Mouse (Mus musculus) kidney, embryonic 15.5 days (tissue): ENCODE measurements around the gene Akr1c6. TPM values are rescaled to one million over a fixed set of nuclear protein-coding genes. Genes with fewer than 3 reads are reported as not detected.

Experiments
- ATAC-seq: fragments of 200-750 bp; cut with Nextera tagmentation; replicated peaks from 2 replicates; pipeline ENCODE4 v1.8.0; 2017; ENCODE audit warnings: moderate TSS enrichment; ENCODE audit not compliant: low FRiP score
- H3K27ac ChIP-seq: fragments of 300-500 bp; sonication (generic); 2 replicates; pipeline ENCODE4 v1.5.1; 2015; ENCODE audit warnings: mild to moderate bottlenecking, inconsistent platforms
- H3K27me3 ChIP-seq: fragments of 300-500 bp; sonication (generic); 2 replicates; pipeline ENCODE4 v1.6.1; 2015; ENCODE audit warnings: inconsistent platforms
- H3K36me3 ChIP-seq: fragments of 300-500 bp; sonication (generic); 2 replicates; pipeline ENCODE4 v1.6.1; 2015; ENCODE audit warnings: inconsistent platforms
- H3K4me1 ChIP-seq: fragments of 300-500 bp; sonication (generic); 2 replicates; pipeline ENCODE4 v1.6.1; 2015; ENCODE audit warnings: inconsistent platforms
- H3K4me2 ChIP-seq: fragments of 300-500 bp; sonication (generic); 2 replicates; pipeline ENCODE4 v1.6.1; 2015; ENCODE audit warnings: moderate library complexity, mild to moderate bottlenecking, inconsistent platforms
- H3K4me3 ChIP-seq: fragments of 300-500 bp; sonication (generic); replicated peaks from 2 replicates; pipeline ENCODE4 v1.5.1; 2015; ENCODE audit warnings: mild to moderate bottlenecking, inconsistent platforms
- H3K9ac ChIP-seq: fragments of 300-500 bp; sonication (generic); 2 replicates; pipeline ENCODE4 v1.6.1; 2015; ENCODE audit warnings: mild to moderate bottlenecking, inconsistent platforms
- H3K9me3 ChIP-seq: fragments of 300-500 bp; sonication (generic); replicated peaks from 2 replicates; pipeline ENCODE4 v1.6.1; 2016; ENCODE audit warnings: inconsistent platforms
- WGBS: fragments of 180-500 bp; shearing (Covaris S2); methylation state at CpG from one replicate; pipeline ENCODE4 v1.1.7; 2015; ENCODE audit warnings: mixed read lengths; 5-methylcytosine and 5-hydroxymethylcytosine counted together
- polyA plus RNA-seq: library from polyadenylated mRNA; unstranded; fragments of >200 nt; fragmentation: Nextera tagmentation; extraction: Ambion mirVana; gene quantifications from 2 replicates; pipeline ENCODE4 v1.2.1, GENCODE M21; 2015

Akr1c6 gene
- polyA plus RNA-seq, 1 experiment from 2014 or later = 0.48 TPM

DNA sequence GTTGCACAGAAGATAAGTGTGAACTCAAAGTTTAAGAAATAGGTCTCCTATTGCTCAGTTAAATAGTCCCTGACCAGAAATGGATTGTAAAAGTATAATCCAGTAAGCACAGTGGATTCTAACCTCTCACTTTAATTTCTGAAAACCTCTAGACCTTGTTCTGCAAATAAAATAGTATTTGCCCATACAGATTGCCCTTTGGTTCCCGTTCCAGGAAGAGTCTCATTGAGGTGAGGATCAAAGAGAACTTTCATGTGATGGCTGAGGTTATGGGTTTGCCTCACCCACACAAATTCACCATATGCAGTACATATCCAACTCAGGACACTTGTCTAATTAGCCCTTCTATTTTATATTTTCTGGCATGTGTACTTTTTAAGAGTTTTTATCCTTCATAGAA, 33.8 kb downstream of the Akr1c6 start:
- H3K9ac ChIP-seq = no peak overlapping the region
- no peak for ATAC-seq
- no peaks in the 10 kb centered on the region for H3K9me3 ChIP-seq
- H3K27me3 ChIP-seq = no peaks in the 10 kb centered on the region
- no peak overlapping the region for H3K4me2 ChIP-seq
- no peak overlapping the region for H3K27ac ChIP-seq
- H3K36me3 ChIP-seq = no peaks in the 10 kb centered on the region
- 74% methylated on average over 1 of the region's 1 CpGs for WGBS
- no peaks in the 10 kb centered on the region for H3K4me1 ChIP-seq
- no peak overlapping the region for H3K4me3 ChIP-seq

Other genes starting within 250 kb of the Akr1c6 start
- gene Akr1c13, start 243.2 kb upstream of the Akr1c6 start, polyA plus RNA-seq = 5.9 and 6.5 TPM in 2 replicates
- gene Akr1c19, start 205.6 kb upstream of the Akr1c6 start, polyA plus RNA-seq = 33.4 and 34.6 TPM in 2 replicates
- 2.1 and 2.3 TPM in 2 replicates for gene Akr1c12, start 154.9 kb upstream of the Akr1c6 start, polyA plus RNA-seq
- gene Akr1c20, start 89.0 kb downstream of the Akr1c6 start, polyA plus RNA-seq = 0.17 TPM in 1 of 2 replicates, not detected in the other
- 2.1 and 2.6 TPM in 2 replicates for gene Akr1c21, start 139.8 kb downstream of the Akr1c6 start, polyA plus RNA-seq
- gene Akr1e1, start 174.9 kb downstream of the Akr1c6 start, polyA plus RNA-seq = 44.8 and 44.9 TPM in 2 replicates